Mouse (Mus musculus) neutrophil, adult 5-6 weeks (primary cell): Measurements from ENCODE around the gene Olfr99. TPM values are rescaled to one million over a fixed set of nuclear protein-coding genes. Genes with fewer than 3 reads are reported as not detected.

Experiments
- total RNA-seq: library from RNA; stranded (forward); fragments of 200-1000 nt; gene quantifications from 2 replicates; pipeline ENCODE4 v1.2.3, GENCODE M21; 2017

Gene Olfr99
- total RNA-seq, 1 experiment from 2014 or later = 1.9 TPM

Other genes with a start within 250 kb of the Olfr99 start
- 34.7 and 38.2 TPM in 2 replicates for gene Gabbr1, start 237.5 kb downstream of the Olfr99 start, total RNA-seq
- 0.12 TPM in 1 of 2 replicates, not detected in the other for gene Olfr90, start 195.0 kb downstream of the Olfr99 start, total RNA-seq
- gene Olfr91, start 185.2 kb downstream of the Olfr99 start, total RNA-seq = not detected in 2 replicates
- gene Olfr92, start 163.4 kb downstream of the Olfr99 start, total RNA-seq = not detected in 2 replicates
- not detected in 2 replicates for gene Olfr93, start 122.0 kb downstream of the Olfr99 start, total RNA-seq
- not detected in 2 replicates for gene Ubd, start 89.6 kb downstream of the Olfr99 start, total RNA-seq
- gene Olfr94, start 82.5 kb downstream of the Olfr99 start, total RNA-seq = not detected in 2 replicates
- gene Olfr95, start 70.3 kb downstream of the Olfr99 start, total RNA-seq = not detected in 2 replicates
- not detected in 2 replicates for gene Olfr96, start 63.3 kb downstream of the Olfr99 start, total RNA-seq
- not detected in 2 replicates for gene Olfr97, start 46.1 kb downstream of the Olfr99 start, total RNA-seq
- 0.61 and 0.81 TPM in 2 replicates for gene Olfr98, start 19.7 kb downstream of the Olfr99 start, total RNA-seq
- gene H2-M3, start 13.2 kb downstream of the Olfr99 start, total RNA-seq = 78.4 and 81.0 TPM in 2 replicates
- gene Olfr101, start 20.9 kb upstream of the Olfr99 start, total RNA-seq = not detected in 2 replicates
- gene Olfr102, start 33.6 kb upstream of the Olfr99 start, total RNA-seq = not detected in 2 replicates
- gene Olfr103, start 56.2 kb upstream of the Olfr99 start, total RNA-seq = not detected in 2 replicates
- not detected in 2 replicates for gene Olfr104-ps, start 76.1 kb upstream of the Olfr99 start, total RNA-seq
- not detected in 2 replicates for gene Olfr105-ps, start 95.6 kb upstream of the Olfr99 start, total RNA-seq
- gene Olfr106-ps, start 106.9 kb upstream of the Olfr99 start, total RNA-seq = not detected in 2 replicates
- gene Olfr107, start 115.8 kb upstream of the Olfr99 start, total RNA-seq = not detected in 2 replicates
- gene Olfr108, start 162.0 kb upstream of the Olfr99 start, total RNA-seq = not detected in 2 replicates
- 0.23 TPM in 1 of 2 replicates, not detected in the other for gene Olfr109, start 175.5 kb upstream of the Olfr99 start, total RNA-seq
- gene H2-M2, start 200.1 kb upstream of the Olfr99 start, total RNA-seq = not detected in 2 replicates
- gene Olfr110, start 209.0 kb upstream of the Olfr99 start, total RNA-seq = not detected in 2 replicates
- gene Olfr111, start 224.6 kb upstream of the Olfr99 start, total RNA-seq = not detected in 2 replicates